Mouse (Mus musculus): ENCODE measurements around the gene Notch1. TPM values are rescaled to one million over a fixed set of nuclear protein-coding genes. Genes with fewer than 3 reads are reported as not detected.

The Notch1 gene
- polyA plus RNA-seq, 1 experiment = 0.01 TPM

- no peak for TF ChIP-seq GATA1 (IDR thresholded peaks at IDR 0.05; ENCODE audit: low read length)
Observed at GRCm38 (mm10) chr2:26540721-26541120, 24.3 kb upstream of the Notch1 start.

- TF ChIP-seq GATA1 (IDR thresholded peaks at IDR 0.05; ENCODE audit: low read length) = no peak
Observed at GRCm38 (mm10) chr2:26539516-26539915, 23.1 kb upstream of the Notch1 start.

- no peak for TF ChIP-seq GATA1 (IDR thresholded peaks at IDR 0.05; ENCODE audit: low read length)
Observed at GRCm38 (mm10) chr2:26535517-26536045, 19.1 kb upstream of the Notch1 start.

- TF ChIP-seq GATA1 (IDR thresholded peaks at IDR 0.05; ENCODE audit: low read length) = no peak
Observed at GRCm38 (mm10) chr2:26534616-26535015, 18.2 kb upstream of the Notch1 start.

GRCm38 (mm10) chr2:26534161-26534560 is 17.7 kb upstream of the Notch1 start:
- no peak for TF ChIP-seq GATA1 (IDR thresholded peaks at IDR 0.05; ENCODE audit: low read length)

- no peak for TF ChIP-seq GATA1 (IDR thresholded peaks at IDR 0.05; ENCODE audit: low read length)
Observed at GRCm38 (mm10) chr2:26533249-26533648, 16.8 kb upstream of the Notch1 start.

GRCm38 (mm10) chr2:26531829-26532228 is 15.4 kb upstream of the Notch1 start:
- TF ChIP-seq GATA1 (IDR thresholded peaks at IDR 0.05; ENCODE audit: low read length) = no peak

- no peak for TF ChIP-seq GATA1 (IDR thresholded peaks at IDR 0.05; ENCODE audit: low read length)
Observed at GRCm38 (mm10) chr2:26529881-26530280, 13.4 kb upstream of the Notch1 start.

GRCm38 (mm10) chr2:26529221-26529805 is 12.8 kb upstream of the Notch1 start:
- no peak for TF ChIP-seq GATA1 (IDR thresholded peaks at IDR 0.05; ENCODE audit: low read length)

- TF ChIP-seq GATA1 (IDR thresholded peaks at IDR 0.05; ENCODE audit: low read length) = no peak
Observed at GRCm38 (mm10) chr2:26526443-26527257, 10.2 kb upstream of the Notch1 start.

- TF ChIP-seq GATA1 (IDR thresholded peaks at IDR 0.05; ENCODE audit: low read length) = no peak
Observed at GRCm38 (mm10) chr2:26525355-26526018, 9.0 kb upstream of the Notch1 start.

- TF ChIP-seq GATA1 (IDR thresholded peaks at IDR 0.05; ENCODE audit: low read length) = no peak
Observed at GRCm38 (mm10) chr2:26522327-26522726, 5.9 kb upstream of the Notch1 start.

- TF ChIP-seq GATA1 (IDR thresholded peaks at IDR 0.05; ENCODE audit: low read length) = no peak
Observed at GRCm38 (mm10) chr2:26519753-26520152, 3.3 kb upstream of the Notch1 start.

- no peak for TF ChIP-seq GATA1 (IDR thresholded peaks at IDR 0.05; ENCODE audit: low read length)
Observed at GRCm38 (mm10) chr2:26516987-26517386, 524 bp upstream of the Notch1 start.

GRCm38 (mm10) chr2:26515335-26515734 is 1.1 kb downstream of the Notch1 start:
- no peak for TF ChIP-seq GATA1 (IDR thresholded peaks at IDR 0.05; ENCODE audit: low read length)

- no peak for TF ChIP-seq GATA1 (IDR thresholded peaks at IDR 0.05; ENCODE audit: low read length)
Observed at GRCm38 (mm10) chr2:26513105-26513745, 3.2 kb downstream of the Notch1 start.

Data from G1E-ER4 (cell line).